Mouse (Mus musculus): ENCODE data around the gene Prpf4.

Gene Prpf4

GRCm38 (mm10) chr4:62376123-62376522 is 32.5 kb upstream of the Prpf4 start:
- Histone ChIP-seq H3K4me3 (replicated peaks; ENCODE audit: low read length) (no peak overlapping the region), H3K36me3 (ENCODE audit: insufficient read depth, low read length) (peaks cover 8% of the 10 kb centered on the region; the same call in 1 of the 2 replicates), H3K9me3 (ENCODE audit: low read length) (no peaks in the 10 kb centered on the region), H3K27me3 (ENCODE audit: insufficient read depth, low read length) (no peaks in the 10 kb centered on the region), H3K4me1 (replicated peaks; ENCODE audit: low read depth, low read length) (peaks cover 50% of the 10 kb centered on the region)
- TF ChIP-seq CTCF (conservative IDR thresholded peaks at IDR 0.05; ENCODE audit: low read length) (no peak), NANOG (IDR thresholded peaks at IDR 0.05; ENCODE audit: borderline replicate concordance, low read length) (no peak), POU5F1 (IDR thresholded peaks at IDR 0.05; ENCODE audit: borderline replicate concordance, low read length) (no peak)

DNA sequence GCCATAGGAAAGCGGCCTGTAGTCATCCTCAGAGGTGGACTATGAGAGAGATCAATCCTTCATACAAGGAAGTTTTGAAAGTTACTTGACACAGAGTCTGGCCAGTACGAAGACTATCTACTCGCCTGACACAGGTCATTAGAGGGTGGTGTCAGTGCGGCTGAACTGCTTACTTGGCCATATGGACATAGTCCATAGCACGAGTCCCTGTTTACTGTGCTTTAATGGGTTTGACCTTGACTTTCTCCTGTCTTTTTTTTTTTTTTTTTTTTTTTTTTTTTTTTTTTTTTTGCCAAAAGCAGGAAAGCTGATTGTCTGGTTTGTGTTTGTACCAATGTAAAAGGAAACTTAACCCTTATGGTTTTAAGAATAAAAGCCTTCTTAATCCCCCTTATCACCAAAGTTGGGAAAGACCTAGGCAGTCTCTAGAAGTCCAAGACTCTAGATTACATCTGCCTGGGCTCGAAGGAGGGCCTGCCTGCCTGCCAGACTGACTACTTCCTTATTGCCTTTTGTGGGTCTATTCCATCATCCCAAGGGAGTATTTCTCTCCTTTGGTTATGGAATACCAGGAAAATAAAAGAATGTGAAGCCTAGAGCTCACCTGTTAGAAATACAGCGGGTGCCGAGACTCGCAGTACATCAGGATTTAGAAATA is 28.7 kb upstream of the Prpf4 start:
- H3K4me1 ChIP-seq (replicated peaks; ENCODE audit: low read depth, low read length) = peaks cover 26% of the 10 kb centered on the region
- H3K36me3 ChIP-seq (ENCODE audit: insufficient read depth, low read length) = peaks cover 8% of the 10 kb centered on the region; the same call in 1 of the 2 replicates
- TF ChIP-seq CTCF (conservative IDR thresholded peaks at IDR 0.05; ENCODE audit: low read length) = no peak
- TF ChIP-seq NANOG (IDR thresholded peaks at IDR 0.05; ENCODE audit: borderline replicate concordance, low read length) = no peak
- TF ChIP-seq POU5F1 (IDR thresholded peaks at IDR 0.05; ENCODE audit: borderline replicate concordance, low read length) = no peak
- H3K4me3 ChIP-seq (replicated peaks; ENCODE audit: low read length) = no peak overlapping the region
- no peaks in the 10 kb centered on the region for H3K9me3 ChIP-seq (ENCODE audit: low read length)
- no peaks in the 10 kb centered on the region for H3K27me3 ChIP-seq (ENCODE audit: insufficient read depth, low read length)

DNA sequence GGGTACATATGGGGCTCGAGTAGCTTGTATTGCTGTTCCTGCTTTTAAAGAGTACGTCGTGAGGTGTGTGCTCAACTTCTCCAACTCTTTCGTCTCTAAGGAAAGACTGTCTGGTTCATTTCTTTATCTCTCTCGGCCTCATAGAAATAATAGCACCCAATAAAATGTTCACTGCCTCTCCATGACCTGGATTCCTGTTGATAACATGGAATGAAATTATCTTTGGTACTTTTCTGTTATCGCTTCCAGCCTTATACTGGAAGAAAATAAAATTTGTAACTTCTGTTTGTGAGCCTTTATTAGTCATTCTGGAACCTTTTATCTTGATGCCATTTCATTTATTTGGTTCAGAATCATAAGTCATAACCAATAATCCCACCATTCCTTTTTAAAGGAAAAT is 25.4 kb upstream of the Prpf4 start:
- Histone ChIP-seq H3K36me3 (ENCODE audit: insufficient read depth, low read length) (peaks cover 32% of the 10 kb centered on the region), H3K4me3 (replicated peaks; ENCODE audit: low read length) (no peak overlapping the region), H3K4me1 (replicated peaks; ENCODE audit: low read depth, low read length) (peaks cover 22% of the 10 kb centered on the region), H3K9me3 (ENCODE audit: low read length) (no peaks in the 10 kb centered on the region), H3K27me3 (ENCODE audit: insufficient read depth, low read length) (no peaks in the 10 kb centered on the region)
- TF ChIP-seq NANOG (IDR thresholded peaks at IDR 0.05; ENCODE audit: borderline replicate concordance, low read length) (no peak), POU5F1 (IDR thresholded peaks at IDR 0.05; ENCODE audit: borderline replicate concordance, low read length) (no peak), CTCF (conservative IDR thresholded peaks at IDR 0.05; ENCODE audit: low read length) (no peak)

GRCm38 (mm10) chr4:62383752-62384151 is 24.8 kb upstream of the Prpf4 start:
- H3K4me3 ChIP-seq (replicated peaks; ENCODE audit: low read length) = no peak overlapping the region
- H3K9me3 ChIP-seq (ENCODE audit: low read length) = no peaks in the 10 kb centered on the region
- H3K4me1 ChIP-seq (replicated peaks; ENCODE audit: low read depth, low read length) = peaks cover 18% of the 10 kb centered on the region
- peaks cover 34% of the 10 kb centered on the region for H3K36me3 ChIP-seq (ENCODE audit: insufficient read depth, low read length)
- no peaks in the 10 kb centered on the region for H3K27me3 ChIP-seq (ENCODE audit: insufficient read depth, low read length)
- TF ChIP-seq NANOG (IDR thresholded peaks at IDR 0.05; ENCODE audit: borderline replicate concordance, low read length) (no peak), CTCF (conservative IDR thresholded peaks at IDR 0.05; ENCODE audit: low read length) (no peak), POU5F1 (IDR thresholded peaks at IDR 0.05; ENCODE audit: borderline replicate concordance, low read length) (no peak)

GRCm38 (mm10) chr4:62384159-62384558 is 24.4 kb upstream of the Prpf4 start:
- Histone ChIP-seq H3K4me1 (replicated peaks; ENCODE audit: low read depth, low read length) (peaks cover 14% of the 10 kb centered on the region), H3K4me3 (replicated peaks; ENCODE audit: low read length) (no peak overlapping the region), H3K9me3 (ENCODE audit: low read length) (no peaks in the 10 kb centered on the region), H3K27me3 (ENCODE audit: insufficient read depth, low read length) (no peaks in the 10 kb centered on the region), H3K36me3 (ENCODE audit: insufficient read depth, low read length) (peaks cover 38% of the 10 kb centered on the region)
- TF ChIP-seq NANOG (IDR thresholded peaks at IDR 0.05; ENCODE audit: borderline replicate concordance, low read length) (no peak), CTCF (conservative IDR thresholded peaks at IDR 0.05; ENCODE audit: low read length) (no peak), POU5F1 (IDR thresholded peaks at IDR 0.05; ENCODE audit: borderline replicate concordance, low read length) (no peak)

- Histone ChIP-seq H3K4me3 (replicated peaks; ENCODE audit: low read length) (no peak overlapping the region), H3K4me1 (replicated peaks; ENCODE audit: low read depth, low read length) (peaks cover 3% of the 10 kb centered on the region; the same call in 1 of the 2 replicates), H3K27me3 (ENCODE audit: insufficient read depth, low read length) (no peaks in the 10 kb centered on the region), H3K36me3 (ENCODE audit: insufficient read depth, low read length) (peaks cover 46% of the 10 kb centered on the region), H3K9me3 (ENCODE audit: low read length) (no peaks in the 10 kb centered on the region)
- no peak for TF ChIP-seq POU5F1 (IDR thresholded peaks at IDR 0.05; ENCODE audit: borderline replicate concordance, low read length)
- no peak for TF ChIP-seq NANOG (IDR thresholded peaks at IDR 0.05; ENCODE audit: borderline replicate concordance, low read length)
- no peak for TF ChIP-seq CTCF (conservative IDR thresholded peaks at IDR 0.05; ENCODE audit: low read length)
Observed at GRCm38 (mm10) chr4:62385439-62385838, 23.2 kb upstream of the Prpf4 start.

DNA sequence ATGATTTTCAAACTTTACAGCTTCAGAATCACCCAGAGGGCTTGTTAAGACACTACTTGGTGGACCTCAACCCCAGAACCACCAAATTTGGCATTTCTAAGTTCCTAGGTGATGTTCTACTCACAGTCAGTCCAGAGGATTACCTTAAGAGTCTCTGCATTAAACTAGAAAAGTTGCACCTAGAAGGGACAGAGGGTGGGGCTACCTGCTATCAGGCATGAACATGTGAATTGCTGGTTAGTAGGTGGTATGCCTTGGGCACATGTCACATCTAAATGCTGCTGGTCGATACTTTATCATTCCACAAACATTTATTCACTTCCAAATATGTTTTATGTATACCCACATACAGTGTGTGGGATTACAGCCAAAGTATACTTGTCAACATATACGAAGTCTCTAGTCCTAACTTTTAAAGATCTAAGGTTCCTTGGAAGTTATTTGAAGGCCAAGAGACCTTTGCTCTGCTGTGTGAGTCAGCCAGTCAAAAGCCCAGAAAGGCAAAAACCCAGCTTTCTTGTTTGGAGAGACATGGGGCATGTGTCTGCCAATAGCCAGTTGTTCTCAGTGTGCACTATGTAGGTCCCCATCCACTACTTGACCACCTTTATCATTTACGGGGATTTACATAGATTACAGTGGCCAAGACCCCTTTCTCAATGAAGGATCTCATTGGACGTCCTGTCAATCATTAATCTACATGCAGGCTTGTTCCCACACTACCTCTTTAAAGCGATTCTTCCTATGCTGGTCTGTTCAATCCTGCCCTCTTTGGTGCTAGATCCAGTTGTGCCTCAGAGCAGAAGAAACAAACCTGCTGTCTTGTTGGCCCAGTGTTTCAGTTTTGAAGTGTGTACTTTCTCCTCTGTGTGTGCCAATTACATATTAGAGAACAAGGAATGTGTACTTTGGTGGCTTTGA is 18.7 kb upstream of the Prpf4 start:
- Histone ChIP-seq H3K9me3 (ENCODE audit: low read length) (no peaks in the 10 kb centered on the region), H3K36me3 (ENCODE audit: insufficient read depth, low read length) (peaks cover 80% of the 10 kb centered on the region), H3K4me3 (replicated peaks; ENCODE audit: low read length) (no peak overlapping the region), H3K27me3 (ENCODE audit: insufficient read depth, low read length) (no peaks in the 10 kb centered on the region), H3K4me1 (replicated peaks; ENCODE audit: low read depth, low read length) (peaks cover 17% of the 10 kb centered on the region)
- TF ChIP-seq CTCF (conservative IDR thresholded peaks at IDR 0.05; ENCODE audit: low read length) (no peak), NANOG (IDR thresholded peaks at IDR 0.05; ENCODE audit: borderline replicate concordance, low read length) (no peak), POU5F1 (IDR thresholded peaks at IDR 0.05; ENCODE audit: borderline replicate concordance, low read length) (no peak)

GRCm38 (mm10) chr4:62391892-62392291 is 16.7 kb upstream of the Prpf4 start:
- Histone ChIP-seq H3K4me1 (replicated peaks; ENCODE audit: low read depth, low read length) (peaks cover 18% of the 10 kb centered on the region), H3K36me3 (ENCODE audit: insufficient read depth, low read length) (peaks cover 88% of the 10 kb centered on the region), H3K9me3 (ENCODE audit: low read length) (no peaks in the 10 kb centered on the region), H3K27me3 (ENCODE audit: insufficient read depth, low read length) (no peaks in the 10 kb centered on the region), H3K4me3 (replicated peaks; ENCODE audit: low read length) (no peak overlapping the region)
- no peak for TF ChIP-seq CTCF (conservative IDR thresholded peaks at IDR 0.05; ENCODE audit: low read length)
- no peak for TF ChIP-seq POU5F1 (IDR thresholded peaks at IDR 0.05; ENCODE audit: borderline replicate concordance, low read length)
- no peak for TF ChIP-seq NANOG (IDR thresholded peaks at IDR 0.05; ENCODE audit: borderline replicate concordance, low read length)
